Mouse (Mus musculus) thymus, adult 2 months (tissue): ENCODE results near the gene Cish. TPM values are rescaled to one million over a fixed set of nuclear protein-coding genes. Genes with fewer than 3 reads are reported as not detected.

ENCODE experiments used
- DNase-seq: peaks from one replicate; pipeline ENCODE4 v3.0.0; 2021
- H3K27ac ChIP-seq: fragments of 200-500 bp; 2 replicates; pipeline ENCODE4 v1.5.1; 2012; ENCODE audit warnings: low read length, control low read depth; ENCODE audit not compliant: control insufficient read depth, insufficient read depth
- H3K27me3 ChIP-seq: fragments of 200-500 bp; 2 replicates; pipeline ENCODE4 v1.6.1; 2012; ENCODE audit warnings: mild to moderate bottlenecking, low read length, moderate library complexity, mixed read lengths; ENCODE audit not compliant: control insufficient read depth, insufficient read depth
- H3K36me3 ChIP-seq: fragments of 200-500 bp; 2 replicates; pipeline ENCODE4 v1.6.1; 2012; ENCODE audit warnings: mild to moderate bottlenecking, low read length, moderate library complexity; ENCODE audit not compliant: control insufficient read depth, insufficient read depth
- H3K4me1 ChIP-seq: fragments of 200-500 bp; replicated peaks from 2 replicates; pipeline ENCODE4 v1.6.1; 2012; ENCODE audit warnings: low read length; ENCODE audit not compliant: control insufficient read depth, insufficient read depth
- H3K4me3 ChIP-seq: fragments of 200-500 bp; 2 replicates; pipeline ENCODE4 v1.5.1; 2012; ENCODE audit warnings: mild to moderate bottlenecking, low read length, control low read depth, moderate library complexity; ENCODE audit not compliant: control insufficient read depth, insufficient read depth
- CTCF ChIP-seq: fragments of 200-500 bp; IDR thresholded peaks from 2 replicates; pipeline ENCODE4 v1.5.1; 2012; ENCODE audit warnings: mild to moderate bottlenecking, control low read depth, low read length, moderate library complexity, borderline replicate concordance; ENCODE audit not compliant: control insufficient read depth, poor library complexity, insufficient read depth; ENCODE audit errors: extremely low read depth
- POLR2A ChIP-seq: fragments of 200-500 bp; IDR thresholded peaks from 2 replicates; pipeline ENCODE4 v1.6.1; 2012; ENCODE audit warnings: mild to moderate bottlenecking, low read length, control low read depth, moderate library complexity; ENCODE audit not compliant: control insufficient read depth, poor library complexity, insufficient read depth; ENCODE audit errors: extremely low read depth
- WGBS: fragments of 180-500 bp; shearing (Covaris S2); methylation state at CpG from one replicate; pipeline ENCODE4 v1.1.7; 2018; 5-methylcytosine and 5-hydroxymethylcytosine counted together
- polyA plus RNA-seq: library from polyadenylated mRNA; depleted of rRNA; stranded (reverse); fragments of >200 nt; gene quantifications from 2 replicates; pipeline ENCODE4 v1.2.3, GENCODE M21; 2012

Cish gene
- polyA plus RNA-seq, 1 experiment = 39.6 TPM

- Histone ChIP-seq H3K27me3 (no peaks in the 10 kb centered on the region), H3K4me1 (0 out of 2 replicates have a peak, but pooled peaks cover 2% of the 10 kb centered on the region), H3K27ac (no peak overlapping the region), H3K36me3 (no peaks in the 10 kb centered on the region), H3K4me3 (no peak overlapping the region)
- TF ChIP-seq POLR2A (no peak), CTCF (no peak)
- 35% methylated on average over 3 of the region's 3 CpGs for WGBS
- no peak for DNase-seq
Measured at GRCm38 (mm10) chr9:107264731-107265130, 31.1 kb upstream of the Cish start.

GRCm38 (mm10) chr9:107267028-107267427, 28.8 kb upstream of the Cish start:
- Histone ChIP-seq H3K4me1 (peaks cover 9% of the 10 kb centered on the region), H3K27me3 (no peaks in the 10 kb centered on the region), H3K36me3 (no peaks in the 10 kb centered on the region), H3K4me3 (no peak overlapping the region), H3K27ac (no peak overlapping the region)
- 94% methylated on average over 1 of the region's 1 CpGs for WGBS
- TF ChIP-seq CTCF (no peak), POLR2A (no peak)
- no peak for DNase-seq

DNA sequence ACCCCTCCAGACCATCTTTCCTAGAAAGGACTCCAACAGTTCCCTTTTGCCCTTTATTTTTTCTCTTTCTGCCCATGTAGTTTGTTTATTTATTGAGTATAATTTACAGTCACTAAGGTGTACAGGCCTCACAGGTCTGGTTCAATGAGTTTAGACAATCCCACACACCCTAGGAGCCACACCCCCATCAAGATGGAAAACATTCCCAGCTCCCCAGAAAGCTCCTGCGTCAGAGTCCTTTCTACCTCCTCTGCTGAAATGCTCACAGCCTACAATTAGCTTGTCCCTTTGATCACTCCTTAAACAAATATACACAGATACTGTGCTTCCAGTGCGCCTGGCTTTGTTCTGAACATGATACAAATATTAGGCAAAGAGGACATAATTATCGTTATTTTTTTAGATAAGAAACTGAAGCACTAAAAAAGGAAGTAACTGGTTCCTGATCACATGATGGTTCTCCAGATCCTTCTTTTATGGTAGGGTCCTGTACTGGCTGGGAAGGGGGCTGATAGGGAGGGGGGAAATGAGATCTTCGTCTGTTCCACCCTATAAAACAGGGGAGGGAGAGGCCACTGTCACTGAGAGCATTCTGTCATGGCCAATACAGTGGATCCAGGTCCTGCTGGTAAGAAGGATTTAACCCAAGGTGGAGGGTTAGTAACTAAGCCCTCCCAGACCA, 28.0 kb upstream of the Cish start:
- no peaks in the 10 kb centered on the region for H3K36me3 ChIP-seq
- no peak for DNase-seq
- no peak for TF ChIP-seq CTCF
- TF ChIP-seq POLR2A = no peak
- H3K27me3 ChIP-seq = no peaks in the 10 kb centered on the region
- no peak overlapping the region for H3K4me3 ChIP-seq
- H3K27ac ChIP-seq = no peak overlapping the region
- peaks cover 15% of the 10 kb centered on the region for H3K4me1 ChIP-seq
- WGBS = 71% methylated on average over 4 of the region's 4 CpGs

DNA sequence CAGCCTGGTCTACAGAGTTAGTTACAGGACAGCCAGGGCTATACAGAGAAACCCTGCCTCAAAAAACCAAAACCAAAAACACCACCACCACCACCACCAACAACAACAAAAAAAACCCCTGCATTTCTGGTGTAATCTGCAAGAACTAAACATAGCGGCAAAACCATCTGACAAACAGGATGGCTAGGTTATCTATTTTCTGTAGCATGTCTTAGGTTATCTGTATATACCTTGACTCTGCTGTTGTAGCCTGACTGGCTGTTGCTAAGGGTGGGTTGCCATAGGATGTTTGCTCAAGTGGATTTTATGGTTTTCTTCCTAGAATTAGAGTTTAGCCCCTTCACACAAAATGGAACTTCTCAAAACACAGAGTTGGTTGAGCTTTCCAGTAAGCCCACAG, 26.1 kb upstream of the Cish start:
- Histone ChIP-seq H3K4me1 (peaks cover 21% of the 10 kb centered on the region), H3K36me3 (no peaks in the 10 kb centered on the region), H3K27ac (no peak overlapping the region), H3K4me3 (no peak overlapping the region), H3K27me3 (no peaks in the 10 kb centered on the region)
- TF ChIP-seq CTCF (no peak), POLR2A (no peak)
- no peak for DNase-seq
- WGBS = 97% methylated on average over 1 of the region's 1 CpGs

DNA sequence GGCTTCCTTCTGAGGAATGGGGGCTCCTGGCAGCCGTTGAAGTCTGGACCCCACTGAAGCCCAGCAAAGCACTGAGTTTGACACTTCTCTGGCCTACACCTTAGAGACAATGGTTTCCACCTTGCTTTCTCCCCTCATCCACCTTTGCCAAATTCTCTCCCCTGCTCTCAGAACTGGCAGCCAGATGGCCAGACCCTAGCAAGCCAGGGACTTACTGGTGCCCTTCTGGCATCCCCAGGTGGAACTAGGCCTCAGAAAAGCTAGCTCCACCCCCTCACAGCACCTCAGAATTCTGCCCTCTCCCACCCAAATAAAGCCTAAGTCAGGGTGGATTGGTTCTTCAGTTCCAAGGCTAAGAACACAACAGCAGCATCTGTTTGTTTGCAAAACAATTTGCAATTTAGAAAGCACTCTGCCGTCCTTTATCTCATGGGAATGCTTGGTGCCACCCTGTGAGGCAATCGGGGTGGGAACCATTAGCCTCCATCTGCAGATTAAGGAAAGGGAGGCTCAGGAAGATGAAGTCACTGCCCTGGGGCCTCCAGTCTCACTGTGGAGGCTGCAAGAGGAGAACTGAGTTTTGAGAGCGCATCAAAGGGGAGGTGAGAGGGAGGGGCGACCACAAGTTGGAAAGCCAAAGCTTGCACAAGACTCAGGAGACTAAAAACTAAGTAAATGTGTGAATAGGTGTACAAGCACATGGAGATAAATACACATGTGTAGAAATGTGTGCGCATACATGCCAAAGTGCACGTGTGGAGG, 24.5 kb upstream of the Cish start:
- Histone ChIP-seq H3K36me3 (no peaks in the 10 kb centered on the region), H3K27me3 (no peaks in the 10 kb centered on the region), H3K4me1 (peaks cover 19% of the 10 kb centered on the region), H3K27ac (no peak overlapping the region), H3K4me3 (no peak overlapping the region)
- TF ChIP-seq POLR2A (no peak), CTCF (no peak)
- DNase-seq = no peak
- WGBS = 71% methylated on average over 7 of the region's 7 CpGs

DNA sequence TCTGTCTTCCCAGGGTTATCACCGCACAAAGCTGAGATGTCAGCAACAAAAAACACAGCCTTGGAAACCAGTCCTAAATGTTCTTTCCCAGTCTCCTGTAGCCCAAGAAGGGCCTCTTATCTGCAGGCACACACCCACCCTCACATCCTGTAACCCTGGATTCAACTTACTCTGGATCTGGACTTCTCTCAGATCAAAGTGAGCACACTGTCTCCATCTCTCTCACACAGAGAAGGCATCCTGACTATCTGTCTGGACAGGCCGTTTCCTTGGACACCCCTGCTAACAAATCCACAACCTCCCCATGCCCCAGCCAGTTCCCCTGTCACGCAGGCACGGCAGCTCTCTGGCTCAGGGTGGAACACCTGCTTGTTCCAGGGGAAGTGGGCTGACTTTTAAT, 23.5 kb upstream of the Cish start:
- Histone ChIP-seq H3K4me3 (no peak overlapping the region), H3K4me1 (peaks cover 19% of the 10 kb centered on the region), H3K27me3 (no peaks in the 10 kb centered on the region), H3K36me3 (no peaks in the 10 kb centered on the region), H3K27ac (no peak overlapping the region)
- WGBS = 40% methylated on average over 4 of the region's 4 CpGs
- DNase-seq = no peak
- TF ChIP-seq CTCF (no peak), POLR2A (no peak)

DNA sequence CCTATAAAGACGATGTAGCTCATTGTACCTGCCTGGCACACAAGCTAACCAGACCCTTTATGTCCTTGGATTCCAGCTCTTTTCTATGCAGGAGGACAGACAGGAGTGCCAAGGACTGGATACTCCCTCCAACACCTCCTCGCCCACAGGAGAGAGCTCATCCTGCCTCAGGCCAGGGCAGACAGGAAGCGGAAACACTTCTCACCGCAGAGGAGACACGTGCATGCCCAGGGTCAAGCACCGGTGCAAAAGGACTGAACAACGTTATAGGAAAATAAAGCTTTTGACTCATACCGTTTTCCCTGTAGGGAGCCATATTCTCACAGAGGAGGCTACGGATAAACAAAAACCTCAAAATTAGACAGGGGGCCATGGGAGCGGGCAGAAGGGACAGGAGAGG, 22.6 kb upstream of the Cish start:
- TF ChIP-seq CTCF = no peak
- no peak for TF ChIP-seq POLR2A
- peaks cover 21% of the 10 kb centered on the region for H3K4me1 ChIP-seq

More for the DNA sequence above, 22.6 kb upstream of the Cish start:
- Histone ChIP-seq H3K4me3 (no peak overlapping the region), H3K27me3 (no peaks in the 10 kb centered on the region), H3K27ac (no peak overlapping the region), H3K36me3 (no peaks in the 10 kb centered on the region)
- WGBS = 25% methylated on average over 10 of the region's 10 CpGs
- no peak for DNase-seq
